Mouse (Mus musculus) thymus, postnatal 0 days (tissue): Measurements from ENCODE around the gene Gnmt. TPM values are rescaled to one million over a fixed set of nuclear protein-coding genes. Genes with fewer than 3 reads are reported as not detected.
A peak's percentile ranks its signal among the peaks of the same experiment; 100 is the strongest.

ENCODE experiments used
- DNase-seq: peaks from one replicate; pipeline ENCODE4 v3.0.0-alpha.2; 2015; ENCODE audit warnings: low spot score
- polyA plus RNA-seq: library from polyadenylated mRNA; unstranded; fragments of >200 nt; fragmentation: Nextera tagmentation; extraction: Ambion mirVana; gene quantifications from 2 replicates; pipeline ENCODE4 v1.2.1, GENCODE M21; 2015

The Gnmt gene
- polyA plus RNA-seq, 1 experiment from 2014 or later: 3.0 TPM

- DNase-seq: peak; percentile 38
These were observed 24.7 kb downstream of the Gnmt start for GRCm38 (mm10) chr17:46703971-46704886.

- no peak for DNase-seq
These were observed 26.5 kb downstream of the Gnmt start for GRCm38 (mm10) chr17:46702506-46702905.

GRCm38 (mm10) chr17:46702100-46702499 is 26.9 kb downstream of the Gnmt start:
- no peak for DNase-seq

- no peak for DNase-seq
These were observed 27.5 kb downstream of the Gnmt start for GRCm38 (mm10) chr17:46701489-46701888.

- DNase-seq: no peak
These were observed 29.1 kb downstream of the Gnmt start for GRCm38 (mm10) chr17:46699912-46700311.

- no peak for DNase-seq
These were observed 29.7 kb downstream of the Gnmt start for GRCm38 (mm10) chr17:46699245-46699644.

GRCm38 (mm10) chr17:46698515-46698914 is 30.5 kb downstream of the Gnmt start:
- no peak for DNase-seq

GRCm38 (mm10) chr17:46694517-46695063 is 34.4 kb downstream of the Gnmt start:
- no peak for DNase-seq

- no peak for DNase-seq
These were observed 37.6 kb downstream of the Gnmt start for GRCm38 (mm10) chr17:46691390-46691789.

- no peak for DNase-seq
These were observed 38.3 kb downstream of the Gnmt start for GRCm38 (mm10) chr17:46690665-46691064.

- DNase-seq: no peak
These were observed 43.1 kb downstream of the Gnmt start for GRCm38 (mm10) chr17:46685913-46686312.

GRCm38 (mm10) chr17:46682654-46683389 is 46.1 kb downstream of the Gnmt start:
- DNase-seq: no peak

- no peak for DNase-seq
These were observed 47.4 kb downstream of the Gnmt start for GRCm38 (mm10) chr17:46681466-46682118.

- peak; percentile 99 for DNase-seq
These were observed 48.1 kb downstream of the Gnmt start, which contains the start of gene Klhdc3 for GRCm38 (mm10) chr17:46680760-46681373. Gene Klhdc3 (minus strand): TSS chr17:46680914.

- peak; percentile 53 for DNase-seq
These were observed 48.9 kb downstream of the Gnmt start for GRCm38 (mm10) chr17:46679843-46680759.

GRCm38 (mm10) chr17:46678911-46679310 is 50.1 kb downstream of the Gnmt start:
- DNase-seq: no peak

- no peak for DNase-seq
These were observed 50.6 kb downstream of the Gnmt start, which contains the start of gene Mea1 for GRCm38 (mm10) chr17:46678416-46678815. Gene Mea1 (plus strand): TSS chr17:46678793.
